Mouse (Mus musculus): ENCODE measurements at regions not wholly inside any gene's neighbourhood (a gene's known extent, or its start where the extent isn't known, plus 50 kb on each side); places are given as distances from the start of the nearest gene placed in this dataset.

- Histone ChIP-seq H3K36me3 (no peaks in the 10 kb centered on the region), H3K4me3 (replicated peaks) (no peak overlapping the region), H3K9me3 (replicated peaks) (no peaks in the 10 kb centered on the region), H3K27ac (no peak overlapping the region), H3K4me1 (replicated peaks) (no peaks in the 10 kb centered on the region), H3K27me3 (no peaks in the 10 kb centered on the region), H3K4me2 (no peak overlapping the region), H3K9ac (no peak overlapping the region)
- 37% methylated on average over 2 of the region's 2 CpGs for WGBS (ENCODE audit: insufficient replicate concordance)
- DNase-seq (no peak), ATAC-seq (ENCODE audit: low read depth) (no peak)
These were observed 401.1 kb downstream of the Klf5 start for GRCm38 (mm10) chr14:99699545-99699944.

GRCm38 (mm10) chr14:99706004-99706403, 407.5 kb downstream of the Klf5 start:
- Histone ChIP-seq H3K9me3 (replicated peaks) (no peaks in the 10 kb centered on the region), H3K27me3 (no peaks in the 10 kb centered on the region), H3K4me1 (replicated peaks) (no peaks in the 10 kb centered on the region), H3K4me2 (no peak overlapping the region), H3K4me3 (replicated peaks) (no peak overlapping the region), H3K9ac (no peak overlapping the region), H3K27ac (no peak overlapping the region), H3K36me3 (no peaks in the 10 kb centered on the region)
- ATAC-seq (ENCODE audit: low read depth) (no peak), DNase-seq (no peak)
- 73% methylated on average over 10 of the region's 10 CpGs for WGBS (ENCODE audit: insufficient replicate concordance)

- WGBS (ENCODE audit: insufficient replicate concordance) = 57% methylated on average over 2 of the region's 2 CpGs
- Histone ChIP-seq H3K4me1 (replicated peaks) (no peaks in the 10 kb centered on the region), H3K36me3 (no peaks in the 10 kb centered on the region), H3K9me3 (replicated peaks) (no peaks in the 10 kb centered on the region), H3K27me3 (no peaks in the 10 kb centered on the region), H3K27ac (no peak overlapping the region), H3K4me2 (no peak overlapping the region), H3K9ac (no peak overlapping the region), H3K4me3 (replicated peaks) (no peak overlapping the region)
- DNase-seq (no peak), ATAC-seq (ENCODE audit: low read depth) (no peak)
These were observed 409.6 kb downstream of the Klf5 start for GRCm38 (mm10) chr14:99708066-99708465.

GRCm38 (mm10) chr14:99709764-99710163, 411.3 kb downstream of the Klf5 start:
- Histone ChIP-seq H3K4me1 (replicated peaks) (no peaks in the 10 kb centered on the region), H3K9ac (no peak overlapping the region), H3K4me2 (no peak overlapping the region), H3K9me3 (replicated peaks) (no peaks in the 10 kb centered on the region), H3K27ac (no peak overlapping the region), H3K27me3 (no peaks in the 10 kb centered on the region), H3K36me3 (no peaks in the 10 kb centered on the region), H3K4me3 (replicated peaks) (no peak overlapping the region)
- ATAC-seq (ENCODE audit: low read depth) = no peak
- 54% methylated on average over 2 of the region's 2 CpGs for WGBS (ENCODE audit: insufficient replicate concordance)
- DNase-seq = no peak

- Histone ChIP-seq H3K9ac (no peak overlapping the region), H3K4me2 (no peak overlapping the region), H3K36me3 (no peaks in the 10 kb centered on the region), H3K4me1 (replicated peaks) (no peaks in the 10 kb centered on the region), H3K4me3 (replicated peaks) (no peak overlapping the region), H3K27me3 (no peaks in the 10 kb centered on the region), H3K27ac (no peak overlapping the region), H3K9me3 (replicated peaks) (no peaks in the 10 kb centered on the region)
- no peak for DNase-seq
- 70% methylated on average over 12 of the region's 12 CpGs for WGBS (ENCODE audit: insufficient replicate concordance)
- no peak for ATAC-seq (ENCODE audit: low read depth)
These were observed 412.2 kb downstream of the Klf5 start for GRCm38 (mm10) chr14:99710656-99711177.

GRCm38 (mm10) chr14:99712624-99713023, 414.1 kb downstream of the Klf5 start:
- Histone ChIP-seq H3K4me3 (replicated peaks) (no peak overlapping the region), H3K4me1 (replicated peaks) (no peaks in the 10 kb centered on the region), H3K4me2 (no peak overlapping the region), H3K27me3 (no peaks in the 10 kb centered on the region), H3K9ac (no peak overlapping the region), H3K9me3 (replicated peaks) (no peaks in the 10 kb centered on the region), H3K36me3 (no peaks in the 10 kb centered on the region), H3K27ac (no peak overlapping the region)
- WGBS (ENCODE audit: insufficient replicate concordance) = 70% methylated on average over 7 of the region's 7 CpGs
- DNase-seq (no peak), ATAC-seq (ENCODE audit: low read depth) (no peak)

GRCm38 (mm10) chr14:99713069-99713830, 414.8 kb downstream of the Klf5 start:
- no peaks in the 10 kb centered on the region for H3K27me3 ChIP-seq
- ATAC-seq (ENCODE audit: low read depth) = no peak
- no peak for DNase-seq
- 58% methylated on average over 8 of the region's 8 CpGs for WGBS (ENCODE audit: insufficient replicate concordance)
- no peak overlapping the region for H3K4me3 ChIP-seq (replicated peaks)
- no peak overlapping the region for H3K27ac ChIP-seq
- H3K36me3 ChIP-seq = no peaks in the 10 kb centered on the region
- no peaks in the 10 kb centered on the region for H3K4me1 ChIP-seq (replicated peaks)
- no peaks in the 10 kb centered on the region for H3K9me3 ChIP-seq (replicated peaks)
- no peak overlapping the region for H3K4me2 ChIP-seq
- H3K9ac ChIP-seq = no peak overlapping the region

- H3K36me3 ChIP-seq = no peaks in the 10 kb centered on the region
- no peak overlapping the region for H3K9ac ChIP-seq
- no peak for DNase-seq
- H3K4me1 ChIP-seq (replicated peaks) = no peaks in the 10 kb centered on the region
- no peak overlapping the region for H3K4me2 ChIP-seq
- no peaks in the 10 kb centered on the region for H3K27me3 ChIP-seq
- 61% methylated on average over 7 of the region's 7 CpGs for WGBS (ENCODE audit: insufficient replicate concordance)
- no peak overlapping the region for H3K4me3 ChIP-seq (replicated peaks)
- H3K9me3 ChIP-seq (replicated peaks) = no peaks in the 10 kb centered on the region
- H3K27ac ChIP-seq = no peak overlapping the region
- ATAC-seq (ENCODE audit: low read depth) = no peak
These were observed 435.1 kb downstream of the Klf5 start for GRCm38 (mm10) chr14:99733474-99734199.

GRCm38 (mm10) chr14:99734200-99734567, 435.7 kb downstream of the Klf5 start:
- H3K36me3 ChIP-seq = no peaks in the 10 kb centered on the region
- DNase-seq (no peak), ATAC-seq (ENCODE audit: low read depth) (no peak)
- H3K4me2 ChIP-seq = no peak overlapping the region
- no peak overlapping the region for H3K27ac ChIP-seq
- H3K4me1 ChIP-seq (replicated peaks) = no peaks in the 10 kb centered on the region
- 62% methylated on average over 7 of the region's 7 CpGs for WGBS (ENCODE audit: insufficient replicate concordance)
- H3K4me3 ChIP-seq (replicated peaks) = no peak overlapping the region
- no peaks in the 10 kb centered on the region for H3K9me3 ChIP-seq (replicated peaks)
- H3K27me3 ChIP-seq = no peaks in the 10 kb centered on the region
- no peak overlapping the region for H3K9ac ChIP-seq

- Histone ChIP-seq H3K9me3 (replicated peaks) (no peaks in the 10 kb centered on the region), H3K4me1 (replicated peaks) (no peaks in the 10 kb centered on the region), H3K27ac (no peak overlapping the region), H3K36me3 (no peaks in the 10 kb centered on the region), H3K4me2 (no peak overlapping the region), H3K27me3 (no peaks in the 10 kb centered on the region), H3K4me3 (replicated peaks) (no peak overlapping the region), H3K9ac (no peak overlapping the region)
- WGBS (ENCODE audit: insufficient replicate concordance) = 66% methylated on average over 17 of the region's 17 CpGs
- ATAC-seq (ENCODE audit: low read depth) (no peak), DNase-seq (no peak)
These were observed 445.3 kb downstream of the Klf5 start for GRCm38 (mm10) chr14:99743625-99744297.

- no peak overlapping the region for H3K4me3 ChIP-seq (replicated peaks)
- no peak for ATAC-seq (ENCODE audit: low read depth)
- no peak overlapping the region for H3K9ac ChIP-seq
- no peak overlapping the region for H3K27ac ChIP-seq
- H3K36me3 ChIP-seq = no peaks in the 10 kb centered on the region
- H3K4me1 ChIP-seq (replicated peaks) = no peaks in the 10 kb centered on the region
- no peak for DNase-seq
- WGBS (ENCODE audit: insufficient replicate concordance) = 63% methylated on average over 7 of the region's 7 CpGs
- H3K9me3 ChIP-seq (replicated peaks) = no peaks in the 10 kb centered on the region
- H3K27me3 ChIP-seq = no peaks in the 10 kb centered on the region
- no peak overlapping the region for H3K4me2 ChIP-seq
These were observed 446.7 kb downstream of the Klf5 start for GRCm38 (mm10) chr14:99745209-99745608.
